Mouse (Mus musculus) frontal cortex, postnatal 14 days (tissue): Measurements from ENCODE around the gene Acvrl1.
"Not testable (repeated sequence)": the region's sequence is repeated elsewhere in the genome, so short reads cannot be mapped to it uniquely, and the experiment has no call there.

ENCODE experiments used
- DNase-seq, 2 experiments: peaks; one replicate each; pipeline ENCODE4 v3.0.0; 2022; ENCODE audit warnings: low spot score in 2 of 2

Acvrl1 gene

DNA sequence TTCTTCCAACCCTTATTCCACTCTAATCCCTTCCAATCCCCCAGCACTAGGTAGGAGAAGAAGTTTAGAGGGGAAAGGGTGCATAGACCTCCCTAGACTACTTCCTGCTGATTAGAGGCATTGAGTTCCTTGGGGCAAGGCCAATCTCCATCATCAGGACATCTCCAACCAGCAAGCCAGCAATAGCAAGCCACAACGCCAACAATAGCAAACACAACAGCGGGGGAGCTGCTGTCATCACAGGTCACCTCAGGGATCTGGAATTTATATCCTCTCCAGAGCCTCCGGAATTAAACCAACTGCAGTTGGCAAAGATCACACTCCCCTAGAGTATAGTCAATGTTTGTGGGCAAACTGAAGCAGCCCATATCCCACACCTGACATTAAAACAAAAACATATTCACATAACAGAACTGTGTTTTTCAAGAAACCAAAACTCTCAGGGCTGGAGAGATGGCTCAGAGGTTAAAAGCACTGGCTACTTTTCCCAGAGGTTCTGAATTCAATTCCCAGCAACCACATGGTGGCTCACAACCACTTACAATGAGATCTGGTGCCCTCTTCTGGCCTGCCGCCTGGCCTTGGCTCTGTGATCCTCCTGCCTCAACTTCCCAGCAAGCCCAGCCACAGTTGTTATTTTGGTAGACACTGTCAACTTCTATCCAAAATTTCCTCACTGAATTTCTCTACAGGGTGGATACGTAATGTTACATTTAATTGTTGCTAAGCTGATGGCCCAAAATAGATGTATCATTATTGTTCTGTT lies 20.2 kb upstream of the Acvrl1 start:
- DNase-seq: no peak

DNA sequence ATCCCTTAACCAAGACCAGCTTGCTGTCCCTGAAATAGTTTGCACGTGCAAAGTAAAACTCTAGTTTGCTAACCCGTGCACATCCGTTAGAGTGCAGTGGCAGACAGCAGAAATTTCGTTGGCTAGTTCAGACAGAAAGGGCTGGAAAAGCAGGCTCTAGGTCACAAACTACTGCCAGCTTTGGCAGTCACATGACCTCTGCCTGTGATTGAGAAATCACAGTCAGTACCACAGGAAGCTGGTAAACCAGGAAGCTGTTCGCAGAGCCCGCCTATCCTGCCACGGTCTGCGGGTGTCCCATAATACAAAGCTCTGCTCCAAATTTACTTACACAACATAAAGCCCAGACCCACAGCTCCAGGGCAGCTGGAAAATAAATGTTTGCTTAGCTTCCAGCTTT lies 15.1 kb upstream of the Acvrl1 start:
- no peak for DNase-seq

DNA sequence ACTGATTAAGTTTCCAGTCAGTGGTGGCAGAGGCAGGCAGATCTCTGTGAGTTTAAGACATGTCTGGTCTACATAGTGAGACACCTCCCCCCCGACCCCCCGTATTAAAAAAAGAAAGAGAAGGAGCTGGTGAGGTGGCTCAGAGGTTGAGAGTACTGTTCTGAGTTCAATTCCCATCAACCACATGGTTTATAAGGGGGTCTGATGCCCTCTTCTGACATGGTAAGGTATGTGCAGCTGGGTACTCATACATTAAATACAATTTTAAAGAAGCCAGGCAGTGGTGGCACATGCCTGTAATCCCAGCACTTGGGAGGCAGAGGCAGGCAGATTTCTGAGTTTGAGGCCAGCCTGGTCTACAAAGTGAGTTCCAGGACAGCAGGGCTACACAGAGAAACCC lies 14.5 kb upstream of the Acvrl1 start:
- not testable (repeated sequence) for DNase-seq

DNA sequence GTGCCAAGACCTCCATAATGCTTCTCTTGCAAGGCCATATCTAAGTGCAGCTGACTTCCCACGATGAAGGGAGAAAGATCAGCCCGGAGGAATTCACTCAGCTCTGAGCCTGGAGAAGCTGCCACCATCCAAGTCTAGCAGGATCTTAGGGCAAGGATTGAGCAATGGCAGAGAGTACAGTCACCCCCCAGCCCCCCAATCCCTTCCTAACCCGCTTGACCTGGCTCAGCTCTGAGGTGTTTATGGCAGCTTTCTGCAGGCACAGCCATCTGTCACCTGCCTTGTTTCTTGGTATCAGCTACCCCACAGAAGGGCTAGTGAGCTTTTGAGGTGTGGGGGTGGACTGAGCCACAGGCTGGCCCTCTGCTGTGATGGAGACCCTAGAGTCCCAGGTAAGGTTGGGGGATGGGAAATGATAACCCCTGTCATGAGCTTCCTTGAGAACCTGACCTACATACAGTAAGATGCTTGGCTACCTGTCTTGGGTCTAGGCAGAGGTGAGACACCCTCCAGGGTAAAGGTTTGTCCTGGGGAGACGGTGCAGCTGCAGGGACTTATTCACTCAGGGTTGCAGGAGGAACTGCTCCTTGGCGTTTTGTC lies 12.7 kb upstream of the Acvrl1 start, which contains the start of gene Ankrd33:
Gene Ankrd33 (plus strand): TSS at position 245 of the 600 bp plus-strand sequence.
- no peak for DNase-seq

DNA sequence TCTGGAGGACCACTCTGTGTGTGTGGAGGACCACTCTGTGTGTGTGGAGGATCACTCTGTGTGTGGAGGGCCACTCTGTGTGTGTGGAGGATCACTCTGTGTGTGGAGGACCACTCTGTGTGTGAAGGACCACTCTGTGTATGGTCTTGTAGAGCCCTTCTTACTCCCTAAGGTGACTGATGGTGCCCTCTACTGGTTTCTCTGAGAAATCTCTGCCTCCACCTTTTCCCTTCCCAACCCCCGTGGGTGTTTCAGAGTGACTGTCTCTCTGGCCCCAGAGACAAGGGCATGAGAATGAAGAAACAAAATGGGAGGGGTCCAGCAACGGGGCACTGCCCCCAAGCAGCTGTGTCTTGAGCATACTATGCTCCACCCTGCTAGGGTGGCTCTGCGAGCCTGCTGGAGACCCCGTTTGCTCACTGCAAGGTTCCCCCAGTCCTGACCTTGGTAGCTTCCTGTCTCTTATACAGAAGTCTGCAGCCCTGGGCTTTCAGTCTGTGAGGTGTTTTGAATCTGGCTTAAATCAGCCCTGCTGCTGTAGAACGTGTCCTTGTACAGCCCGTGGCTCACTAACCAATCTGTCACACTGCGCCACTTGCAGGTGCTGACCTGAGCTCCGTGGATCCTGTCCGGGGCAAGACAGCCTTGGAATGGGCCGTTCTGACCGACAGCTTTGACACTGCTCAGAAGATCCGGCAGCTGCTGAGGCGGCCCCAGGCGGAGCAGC lies 9.8 kb upstream of the Acvrl1 start:
- no peak for DNase-seq

DNA sequence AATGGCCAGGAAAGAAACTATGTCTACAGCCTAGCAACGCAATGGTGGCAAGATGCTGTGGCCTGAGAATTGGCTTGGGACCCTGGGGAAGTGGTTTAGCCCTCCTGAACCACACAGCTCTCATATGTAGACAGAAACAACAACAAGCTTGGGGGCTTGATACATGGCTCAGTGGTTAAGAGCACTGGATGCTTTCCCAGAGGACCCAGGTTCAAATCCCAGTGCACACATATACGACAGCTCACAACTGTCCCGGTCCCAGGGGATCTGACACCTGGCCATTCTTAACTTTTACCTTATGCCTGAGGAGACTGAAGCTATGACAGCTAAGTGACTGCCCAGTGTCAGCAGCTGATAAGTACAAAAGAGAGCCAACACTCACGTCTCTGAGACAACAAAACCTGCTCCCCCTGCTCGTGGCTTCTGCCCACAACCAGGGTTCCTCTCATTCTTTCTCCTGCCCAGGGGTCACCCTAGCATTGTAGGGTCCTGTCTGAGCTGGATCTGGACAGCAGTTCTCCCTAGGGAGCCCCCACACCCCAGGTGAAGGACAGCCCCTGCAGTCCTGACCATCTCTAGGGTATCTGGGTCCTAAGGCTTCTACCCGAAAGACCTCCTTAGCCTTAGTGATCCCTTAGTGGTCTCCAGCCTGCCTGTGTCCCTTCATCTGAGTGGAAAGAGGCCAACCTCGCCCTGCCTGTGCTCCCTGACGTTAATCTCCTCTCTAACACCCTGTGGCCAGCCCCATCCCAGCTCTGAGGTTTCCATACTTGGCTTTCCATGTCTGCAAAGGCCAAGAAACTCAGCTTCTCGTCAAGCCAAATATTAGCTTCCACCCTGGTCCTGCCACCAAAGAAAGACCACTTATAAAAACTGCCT lies 6.7 kb upstream of the Acvrl1 start:
- no peak for DNase-seq

DNA sequence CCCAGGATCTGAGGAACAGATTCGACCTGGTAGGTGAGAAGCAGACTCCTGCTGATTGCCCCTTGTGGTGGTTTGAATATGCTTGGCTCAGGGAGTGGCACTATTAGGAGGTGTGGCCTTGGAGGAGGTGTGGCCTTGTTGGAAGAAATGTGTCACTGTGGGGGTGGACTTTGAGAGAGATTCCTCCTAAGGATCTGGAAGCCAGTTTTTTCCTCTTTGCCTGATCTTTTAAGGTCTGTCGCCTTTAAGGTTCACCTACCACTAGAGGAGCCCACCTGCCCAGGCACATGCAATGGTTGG lies 6.1 kb upstream of the Acvrl1 start:
- DNase-seq: no peak

DNA sequence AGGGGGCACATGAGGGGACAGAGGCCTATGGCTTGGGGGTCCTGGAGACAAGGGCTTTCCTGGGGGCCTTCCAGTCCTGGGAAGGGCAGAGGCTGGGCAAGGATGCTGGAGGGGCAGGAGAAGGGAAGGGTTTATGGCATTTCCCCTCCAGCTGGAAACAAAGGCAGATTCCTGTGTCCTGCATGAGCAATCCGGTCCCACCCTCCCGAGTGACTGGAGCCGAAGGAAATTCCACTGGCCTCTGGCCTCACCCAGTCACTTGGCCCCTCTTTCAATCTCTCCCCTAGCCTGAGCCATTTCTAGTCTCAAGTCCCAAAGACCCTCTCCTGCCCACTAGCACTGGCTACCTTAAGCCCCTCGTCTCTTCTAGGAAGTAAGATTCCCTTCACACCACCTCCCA lies 5.1 kb upstream of the Acvrl1 start:
- DNase-seq: no peak

DNA sequence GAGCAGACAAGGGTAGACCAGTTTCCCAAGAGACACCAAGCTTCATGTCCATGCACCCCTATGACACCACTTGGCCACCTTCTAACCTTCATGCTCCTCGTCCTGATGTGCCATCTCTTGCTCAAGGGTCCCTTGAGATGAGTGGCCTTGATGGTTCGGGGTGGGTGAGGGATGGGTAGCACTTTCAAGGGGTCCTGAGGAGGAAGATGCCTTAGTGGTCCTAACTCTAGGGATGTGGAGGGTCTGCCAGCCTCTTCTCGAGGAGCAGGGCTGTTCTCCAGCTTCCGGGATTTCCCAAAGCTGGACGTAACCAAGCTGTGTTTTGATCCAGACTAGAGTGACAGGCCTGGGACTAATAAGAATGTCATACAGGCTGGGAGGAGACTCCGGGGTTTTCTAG lies 2.8 kb upstream of the Acvrl1 start:
- DNase-seq: no peak

DNA sequence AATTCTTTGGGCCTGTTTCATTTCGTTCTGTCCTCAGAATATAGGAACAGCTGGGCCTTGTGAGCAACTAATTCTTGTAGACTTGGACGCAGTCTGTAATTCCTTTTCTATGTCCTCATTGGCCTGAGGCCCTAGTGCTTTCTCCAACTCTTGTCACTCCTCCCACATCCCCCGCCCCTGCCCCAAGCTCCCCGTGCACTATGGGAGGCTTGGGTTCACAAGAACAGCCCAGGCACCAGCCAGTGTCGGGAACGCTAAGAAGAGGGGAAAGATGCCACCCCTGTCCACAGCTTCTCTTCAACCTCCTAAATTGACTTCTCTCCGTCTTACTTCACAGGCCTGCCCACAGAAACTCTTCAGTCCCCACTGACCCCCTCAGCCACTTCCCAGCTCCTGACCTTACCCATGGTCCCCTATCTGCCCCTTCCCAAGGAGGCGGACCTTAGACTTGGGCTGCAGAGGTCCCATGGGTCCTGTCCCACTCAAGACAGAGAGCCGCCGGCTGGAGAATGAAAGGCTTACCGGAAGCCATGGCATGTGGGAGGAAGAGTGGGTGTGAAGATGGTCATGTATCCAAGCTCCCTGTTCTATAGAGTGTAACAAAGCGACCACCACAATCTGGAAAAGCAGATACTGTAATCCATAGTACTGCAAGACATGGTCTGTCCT lies 1.3 kb upstream of the Acvrl1 start:
- no peak for DNase-seq

DNA sequence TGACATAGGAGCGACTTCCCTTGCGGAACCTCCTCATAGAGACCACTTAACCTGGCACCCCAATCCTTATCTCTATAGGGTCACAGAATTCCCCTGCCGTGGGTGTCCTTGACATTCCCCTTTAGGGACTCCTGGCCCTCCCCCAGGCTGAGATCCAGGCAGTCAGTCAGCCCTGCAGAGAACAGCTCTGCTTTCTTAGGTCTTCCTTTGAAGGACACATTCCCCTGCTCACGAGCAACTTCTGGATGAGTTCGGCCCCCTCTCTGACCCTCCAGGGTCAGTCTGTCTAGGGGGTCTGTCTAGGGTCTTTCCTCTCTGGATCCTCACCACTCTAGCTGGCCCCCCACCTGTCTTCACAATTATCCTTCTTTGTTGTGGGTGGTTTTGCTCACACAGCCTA lies 1.1 kb downstream of the Acvrl1 start:
- DNase-seq: no peak

DNA sequence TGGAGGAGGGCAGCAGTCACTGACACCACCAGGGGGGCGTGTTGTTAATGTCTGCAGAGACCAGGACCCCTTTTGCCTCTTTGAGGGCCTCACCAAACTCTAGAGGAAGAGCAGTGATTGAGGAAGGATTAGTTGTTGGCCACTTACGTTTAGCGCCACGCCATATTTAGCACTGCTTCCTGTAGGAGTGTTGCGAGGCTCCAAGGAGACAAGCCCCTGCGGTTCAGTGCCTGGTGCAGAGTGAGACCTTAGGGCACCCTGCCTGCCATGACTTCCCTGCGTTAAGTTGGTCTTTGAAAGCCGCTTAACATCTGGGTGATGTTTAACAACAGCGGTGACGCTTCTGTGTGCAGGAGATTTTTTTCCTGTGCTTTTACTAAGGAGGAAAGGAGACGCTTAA lies 3.2 kb downstream of the Acvrl1 start:
- no peak for DNase-seq

DNA sequence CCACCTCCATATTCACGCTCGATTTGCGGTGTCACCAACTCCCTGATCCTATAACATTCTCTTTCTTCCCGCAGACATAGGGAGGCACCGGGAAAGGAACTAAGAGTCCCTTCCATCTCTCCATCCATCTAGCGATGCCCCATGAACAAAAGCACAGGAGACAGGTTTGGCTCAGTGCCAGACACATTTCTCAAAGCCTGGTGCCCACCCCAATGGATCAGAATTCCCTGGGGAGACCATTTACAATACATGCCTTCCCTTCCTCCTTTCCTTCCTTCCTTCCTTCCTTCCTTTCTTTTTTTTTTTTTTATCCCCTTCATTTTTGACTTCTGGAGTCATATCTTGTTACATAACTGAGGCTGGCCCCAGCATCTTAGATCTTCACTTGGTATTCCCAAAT lies 3.7 kb downstream of the Acvrl1 start:
- no peak for DNase-seq

DNA sequence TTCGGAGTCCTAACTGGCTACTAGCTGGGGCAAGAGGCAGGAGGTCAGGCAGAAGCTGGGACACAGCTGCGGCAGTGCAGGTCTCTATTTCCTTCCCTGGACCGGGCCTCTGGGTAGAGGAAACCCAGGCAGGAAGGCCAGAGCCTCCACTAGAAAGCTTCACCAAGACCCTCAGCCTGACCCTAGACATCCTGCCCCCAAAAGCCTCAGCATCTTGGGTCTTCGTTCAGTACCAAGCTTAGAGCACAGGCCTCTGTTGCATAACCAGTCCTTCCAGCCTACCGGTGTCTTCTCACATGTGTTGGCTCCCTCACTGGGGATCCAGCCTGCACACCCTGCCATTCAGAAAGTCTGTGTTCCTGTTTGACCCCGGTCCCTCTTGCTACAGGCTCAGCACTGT lies 4.4 kb downstream of the Acvrl1 start:
- no peak for DNase-seq

DNA sequence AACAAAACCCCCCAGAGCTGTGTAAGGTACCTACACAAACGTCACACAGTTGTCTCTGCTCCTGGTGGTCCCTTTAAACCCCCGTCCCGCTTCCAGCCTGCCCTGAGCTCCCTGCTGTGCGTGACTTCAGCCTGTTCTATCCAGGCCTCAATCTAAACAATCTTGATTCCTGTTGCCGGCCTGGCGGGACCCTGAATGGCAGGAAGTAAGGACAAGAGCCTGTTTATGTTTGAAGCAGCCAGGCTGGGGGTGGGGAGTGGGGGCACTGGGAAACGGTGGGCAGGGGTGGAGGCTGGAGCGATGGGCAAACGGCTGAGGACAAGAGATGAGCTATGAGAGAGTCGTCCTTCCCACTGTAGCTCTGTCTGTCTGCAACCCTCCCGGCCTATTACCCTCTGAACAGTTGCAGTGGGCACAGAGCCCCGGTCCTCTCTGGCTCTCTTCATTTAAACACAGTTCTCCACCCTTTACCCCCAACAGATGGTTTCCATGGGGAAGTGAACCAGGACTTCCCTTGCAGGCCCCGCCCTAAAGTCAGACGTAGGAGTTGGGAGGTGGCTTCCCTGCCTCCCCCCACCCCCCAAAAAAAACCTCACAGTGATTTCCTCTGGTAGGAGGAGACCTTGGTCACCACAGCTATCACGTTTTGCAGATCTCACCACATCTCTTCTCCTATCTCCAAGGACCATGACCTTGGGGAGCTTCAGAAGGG lies 5.8 kb downstream of the Acvrl1 start:
- no peak for DNase-seq

DNA sequence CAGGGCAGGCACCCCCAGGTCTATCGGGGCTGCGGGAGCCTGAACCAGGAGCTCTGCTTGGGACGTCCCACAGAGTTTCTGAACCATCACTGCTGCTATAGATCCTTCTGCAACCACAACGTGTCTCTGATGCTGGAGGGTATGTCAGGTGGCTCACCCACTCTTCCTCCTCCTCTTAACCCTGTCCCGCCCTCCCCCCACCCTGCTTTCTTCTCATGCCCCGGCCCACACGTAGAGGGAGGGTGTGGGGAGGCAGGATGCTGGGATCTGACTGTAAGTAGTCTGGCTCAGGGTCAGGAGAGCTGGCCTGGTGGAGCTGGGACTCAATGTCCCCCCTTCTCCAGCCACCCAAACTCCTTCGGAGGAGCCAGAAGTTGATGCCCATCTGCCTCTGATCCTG lies 7.1 kb downstream of the Acvrl1 start:
- DNase-seq: no peak

DNA sequence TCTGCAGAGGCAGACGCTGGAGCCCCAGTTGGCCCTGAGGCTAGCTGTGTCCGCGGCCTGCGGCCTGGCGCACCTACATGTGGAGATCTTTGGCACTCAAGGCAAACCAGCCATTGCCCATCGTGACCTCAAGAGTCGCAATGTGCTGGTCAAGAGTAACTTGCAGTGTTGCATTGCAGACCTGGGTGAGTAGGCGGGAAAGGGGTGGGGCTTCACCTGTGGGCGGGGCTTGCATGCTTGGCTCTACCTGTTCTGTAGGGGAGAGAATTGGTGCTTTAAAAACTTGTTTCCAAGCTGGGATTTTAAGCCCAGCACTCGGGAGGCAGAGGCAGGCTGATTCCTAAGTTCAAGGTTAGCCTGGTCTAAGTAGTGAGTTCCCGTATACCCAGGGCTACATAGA lies 9.1 kb downstream of the Acvrl1 start:
- no peak for DNase-seq

DNA sequence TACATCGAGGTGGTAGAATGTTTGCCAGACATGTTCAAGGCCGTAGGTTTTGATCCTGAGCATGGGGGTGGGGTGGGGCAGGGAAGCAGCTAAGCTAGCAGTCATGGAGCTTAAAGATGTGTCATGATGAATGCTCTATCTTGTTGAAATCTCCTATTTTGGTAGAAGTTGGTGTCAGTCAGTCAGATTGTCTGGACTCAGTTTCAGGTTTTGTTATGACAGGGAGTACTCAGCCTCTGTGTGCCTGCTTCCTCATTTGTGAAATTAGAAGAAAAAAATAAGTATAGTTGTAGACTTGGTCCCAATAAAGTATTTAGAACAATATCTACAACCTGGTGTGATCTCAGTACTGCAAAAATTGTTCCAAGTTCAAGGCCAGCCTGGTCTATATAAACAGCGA lies 10.4 kb downstream of the Acvrl1 start:
- DNase-seq: no peak

DNA sequence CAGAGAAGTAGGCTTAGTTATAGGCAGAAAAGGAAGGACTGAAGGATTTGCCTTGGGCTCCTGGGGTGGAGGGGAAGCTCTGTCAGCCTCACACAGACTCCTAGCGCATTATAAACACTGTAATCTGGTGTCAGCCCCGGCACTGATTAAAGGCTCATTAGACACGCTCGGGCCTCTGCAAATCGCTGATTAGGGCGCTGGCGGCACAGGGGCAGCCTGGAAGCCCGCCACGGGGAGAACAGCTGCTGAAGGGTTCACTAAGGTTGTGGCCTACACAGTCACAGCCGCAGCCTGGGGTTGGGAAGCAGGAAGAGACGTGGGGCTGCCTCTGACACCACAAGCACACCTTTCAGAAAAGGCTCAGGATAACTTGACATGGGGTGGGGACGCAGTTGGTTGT lies 11.6 kb downstream of the Acvrl1 start:
- DNase-seq: no peak

DNA sequence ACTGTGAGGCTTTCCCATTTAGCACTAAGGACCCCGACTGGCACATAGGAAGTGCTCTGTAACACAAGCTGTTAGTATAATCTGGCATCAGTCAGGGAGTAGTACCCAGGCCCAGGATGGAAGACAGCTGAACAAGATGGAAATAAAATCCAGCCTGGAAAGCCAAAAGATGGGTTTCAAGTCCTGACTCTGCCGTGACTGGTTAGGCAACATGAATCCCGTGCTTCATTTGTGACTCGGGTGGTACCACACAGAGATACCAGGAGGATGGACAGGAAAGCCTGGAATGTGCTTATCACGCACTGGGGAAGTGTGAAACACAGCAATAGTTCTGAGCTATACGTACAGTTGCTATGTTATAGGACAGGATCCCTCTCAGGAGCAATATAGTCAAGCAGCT lies 12.3 kb downstream of the Acvrl1 start:
- no peak for DNase-seq

DNA sequence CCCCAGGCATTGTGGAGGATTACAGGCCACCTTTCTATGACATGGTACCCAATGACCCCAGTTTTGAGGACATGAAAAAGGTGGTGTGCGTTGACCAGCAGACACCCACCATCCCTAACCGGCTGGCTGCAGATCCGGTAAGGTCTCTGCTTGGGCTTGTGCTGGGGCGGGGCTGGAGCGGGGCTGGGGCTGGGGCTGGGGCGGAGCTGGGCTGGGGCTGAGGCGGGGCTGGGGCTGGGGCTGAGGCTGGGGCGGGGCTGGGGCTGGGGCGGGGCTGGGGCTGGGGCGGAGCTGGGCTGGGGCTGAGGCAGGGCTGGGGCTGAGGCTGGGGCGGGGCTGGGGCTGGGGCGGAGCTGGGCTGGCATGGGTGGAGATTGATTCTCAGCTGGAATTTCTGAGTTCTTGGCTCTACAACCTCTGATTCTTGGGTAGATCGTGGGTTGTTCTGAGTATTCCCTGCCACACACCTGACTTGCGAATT lies 12.8 kb downstream of the Acvrl1 start:
- no peak for DNase-seq
